Mouse (Mus musculus): ENCODE measurements around the gene Csrnp2. TPM values are rescaled to one million over a fixed set of nuclear protein-coding genes. Genes with fewer than 3 reads are reported as not detected.
"Not testable (repeated sequence)": the region's sequence is repeated elsewhere in the genome, so short reads cannot be mapped to it uniquely, and the experiment has no call there.

The Csrnp2 gene
- polyA plus RNA-seq (2015; fragmentation: Nextera tagmentation; extraction: Ambion mirVana), result 0.84 and 0.98 TPM in 2 replicates

GRCm38 (mm10) chr15:100495102-100495501 is at the start of gene Csrnp2:
Gene Csrnp2, minus strand, starts transcription at chr15:100495488.
- ATAC-seq (ENCODE audit: low read depth), result peak; percentile 94
- WGBS (ENCODE audit: insufficient replicate concordance), result under 1% methylated on average over 35 of the region's 40 CpGs

GRCm38 (mm10) chr15:100543651-100544030 is 48.4 kb upstream of the Csrnp2 start:
- ATAC-seq (ENCODE audit: low read depth); H3K9me3 ChIP-seq (replicated peaks; ENCODE audit: control insufficient read depth, low read length); H3K36me3 ChIP-seq (ENCODE audit: control insufficient read depth, insufficient read depth); H3K4me3 ChIP-seq (ENCODE audit: low read depth, low read length); H3K27me3 ChIP-seq (ENCODE audit: control insufficient read depth, insufficient read depth, low read depth, low read length); H3K27ac ChIP-seq (ENCODE audit: low read length); H3K4me1 ChIP-seq (ENCODE audit: control insufficient read depth, low read depth, low read length); H3K4me2 ChIP-seq (ENCODE audit: low read depth, low read length); H3K9ac ChIP-seq (ENCODE audit: low read depth, low read length): not testable (repeated sequence)
- WGBS (ENCODE audit: insufficient replicate concordance), result 80% methylated on average over 14 of the region's 14 CpGs

More at GRCm38 (mm10) chr15:100495102-100495501, at the start of gene Csrnp2:
- peaks cover 9% of the 10 kb centered on the region for H3K27me3 ChIP-seq (ENCODE audit: control insufficient read depth, insufficient read depth, low read depth, low read length)
- H3K9me3 ChIP-seq (replicated peaks; ENCODE audit: control insufficient read depth, low read length), result no peaks in the 10 kb centered on the region
- H3K36me3 ChIP-seq (ENCODE audit: control insufficient read depth, insufficient read depth), result no peaks in the 10 kb centered on the region
- H3K4me3 ChIP-seq (ENCODE audit: low read depth, low read length), result peak within 1 kb of the TSS; percentile 74
- H3K9ac ChIP-seq (ENCODE audit: low read depth, low read length), result peak within 1 kb of the TSS; percentile 81
- H3K27ac ChIP-seq (ENCODE audit: low read length), result no peak within 1 kb of the TSS
- peak within 1 kb of the TSS; percentile 99 for H3K4me2 ChIP-seq (ENCODE audit: low read depth, low read length)
- peaks cover 4% of the 10 kb centered on the region for H3K4me1 ChIP-seq (ENCODE audit: control insufficient read depth, low read depth, low read length)

- H3K27ac ChIP-seq (ENCODE audit: low read length); H3K4me1 ChIP-seq (ENCODE audit: control insufficient read depth, low read depth, low read length); H3K27me3 ChIP-seq (ENCODE audit: control insufficient read depth, insufficient read depth, low read depth, low read length); H3K9ac ChIP-seq (ENCODE audit: low read depth, low read length); H3K4me3 ChIP-seq (ENCODE audit: low read depth, low read length); H3K4me2 ChIP-seq (ENCODE audit: low read depth, low read length); ATAC-seq (ENCODE audit: low read depth); H3K9me3 ChIP-seq (replicated peaks; ENCODE audit: control insufficient read depth, low read length); H3K36me3 ChIP-seq (ENCODE audit: control insufficient read depth, insufficient read depth): not testable (repeated sequence)
- WGBS (ENCODE audit: insufficient replicate concordance), result 76% methylated on average over 25 of the region's 28 CpGs
These were observed 47.8 kb upstream of the Csrnp2 start for GRCm38 (mm10) chr15:100542876-100543650.

- Histone ChIP-seq H3K9ac (ENCODE audit: low read depth, low read length) (no peak overlapping the region), H3K36me3 (ENCODE audit: control insufficient read depth, insufficient read depth) (no peaks in the 10 kb centered on the region), H3K27ac (ENCODE audit: low read length) (no peak overlapping the region), H3K4me3 (ENCODE audit: low read depth, low read length) (no peak overlapping the region), H3K9me3 (replicated peaks; ENCODE audit: control insufficient read depth, low read length) (no peaks in the 10 kb centered on the region), H3K4me2 (ENCODE audit: low read depth, low read length) (no peak overlapping the region), H3K4me1 (ENCODE audit: control insufficient read depth, low read depth, low read length) (no peaks in the 10 kb centered on the region), H3K27me3 (ENCODE audit: control insufficient read depth, insufficient read depth, low read depth, low read length) (no peaks in the 10 kb centered on the region)
- no peak for ATAC-seq (ENCODE audit: low read depth)
- 65% methylated on average over 4 of the region's 4 CpGs for WGBS (ENCODE audit: insufficient replicate concordance)
These were observed 46.1 kb upstream of the Csrnp2 start for GRCm38 (mm10) chr15:100541426-100541825.

GRCm38 (mm10) chr15:100541001-100541400 is 45.7 kb upstream of the Csrnp2 start:
- not testable (repeated sequence) for H3K36me3 ChIP-seq (ENCODE audit: control insufficient read depth, insufficient read depth); H3K27ac ChIP-seq (ENCODE audit: low read length); H3K27me3 ChIP-seq (ENCODE audit: control insufficient read depth, insufficient read depth, low read depth, low read length); ATAC-seq (ENCODE audit: low read depth); H3K9ac ChIP-seq (ENCODE audit: low read depth, low read length); H3K4me3 ChIP-seq (ENCODE audit: low read depth, low read length); H3K4me2 ChIP-seq (ENCODE audit: low read depth, low read length); H3K4me1 ChIP-seq (ENCODE audit: control insufficient read depth, low read depth, low read length); H3K9me3 ChIP-seq (replicated peaks; ENCODE audit: control insufficient read depth, low read length)
- WGBS (ENCODE audit: insufficient replicate concordance), result 43% methylated on average over 1 of the region's 1 CpGs

GRCm38 (mm10) chr15:100539411-100539810 is 44.1 kb upstream of the Csrnp2 start:
- no peak for ATAC-seq (ENCODE audit: low read depth)
- H3K36me3 ChIP-seq (ENCODE audit: control insufficient read depth, insufficient read depth), result no peaks in the 10 kb centered on the region
- H3K27me3 ChIP-seq (ENCODE audit: control insufficient read depth, insufficient read depth, low read depth, low read length), result no peaks in the 10 kb centered on the region
- H3K4me1 ChIP-seq (ENCODE audit: control insufficient read depth, low read depth, low read length), result no peaks in the 10 kb centered on the region
- H3K9me3 ChIP-seq (replicated peaks; ENCODE audit: control insufficient read depth, low read length), result no peaks in the 10 kb centered on the region
- 64% methylated on average over 9 of the region's 9 CpGs for WGBS (ENCODE audit: insufficient replicate concordance)
- H3K27ac ChIP-seq (ENCODE audit: low read length), result no peak overlapping the region
- H3K4me3 ChIP-seq (ENCODE audit: low read depth, low read length), result no peak overlapping the region
- H3K4me2 ChIP-seq (ENCODE audit: low read depth, low read length), result no peak overlapping the region
- H3K9ac ChIP-seq (ENCODE audit: low read depth, low read length), result no peak overlapping the region

- Histone ChIP-seq H3K27ac (ENCODE audit: low read length) (no peak overlapping the region), H3K4me1 (ENCODE audit: control insufficient read depth, low read depth, low read length) (no peaks in the 10 kb centered on the region), H3K4me3 (ENCODE audit: low read depth, low read length) (no peak overlapping the region), H3K4me2 (ENCODE audit: low read depth, low read length) (no peak overlapping the region), H3K9ac (ENCODE audit: low read depth, low read length) (no peak overlapping the region), H3K9me3 (replicated peaks; ENCODE audit: control insufficient read depth, low read length) (no peaks in the 10 kb centered on the region), H3K27me3 (ENCODE audit: control insufficient read depth, insufficient read depth, low read depth, low read length) (no peaks in the 10 kb centered on the region), H3K36me3 (ENCODE audit: control insufficient read depth, insufficient read depth) (no peaks in the 10 kb centered on the region)
- 71% methylated on average over 6 of the region's 6 CpGs for WGBS (ENCODE audit: insufficient replicate concordance)
- ATAC-seq (ENCODE audit: low read depth), result no peak
These were observed 42.6 kb upstream of the Csrnp2 start for GRCm38 (mm10) chr15:100537913-100538312.

- no peak for ATAC-seq (ENCODE audit: low read depth)
- Histone ChIP-seq H3K36me3 (ENCODE audit: control insufficient read depth, insufficient read depth) (no peaks in the 10 kb centered on the region), H3K9me3 (replicated peaks; ENCODE audit: control insufficient read depth, low read length) (no peaks in the 10 kb centered on the region), H3K4me2 (ENCODE audit: low read depth, low read length) (no peak overlapping the region), H3K4me3 (ENCODE audit: low read depth, low read length) (no peak overlapping the region), H3K9ac (ENCODE audit: low read depth, low read length) (no peak overlapping the region), H3K4me1 (ENCODE audit: control insufficient read depth, low read depth, low read length) (no peaks in the 10 kb centered on the region), H3K27me3 (ENCODE audit: control insufficient read depth, insufficient read depth, low read depth, low read length) (no peaks in the 10 kb centered on the region), H3K27ac (ENCODE audit: low read length) (no peak overlapping the region)
- 36% methylated on average over 5 of the region's 5 CpGs for WGBS (ENCODE audit: insufficient replicate concordance)
These were observed 32.6 kb upstream of the Csrnp2 start for GRCm38 (mm10) chr15:100527900-100528299.

GRCm38 (mm10) chr15:100525405-100525804 is 30.1 kb upstream of the Csrnp2 start:
- H3K4me2 ChIP-seq (ENCODE audit: low read depth, low read length), result no peak overlapping the region
- no peaks in the 10 kb centered on the region for H3K9me3 ChIP-seq (replicated peaks; ENCODE audit: control insufficient read depth, low read length)
- 85% methylated on average over 14 of the region's 14 CpGs for WGBS (ENCODE audit: insufficient replicate concordance)
- no peak for ATAC-seq (ENCODE audit: low read depth)
- no peak overlapping the region for H3K4me3 ChIP-seq (ENCODE audit: low read depth, low read length)
- H3K9ac ChIP-seq (ENCODE audit: low read depth, low read length), result no peak overlapping the region
- H3K27me3 ChIP-seq (ENCODE audit: control insufficient read depth, insufficient read depth, low read depth, low read length), result no peaks in the 10 kb centered on the region
- no peak overlapping the region for H3K27ac ChIP-seq (ENCODE audit: low read length)
- no peaks in the 10 kb centered on the region for H3K36me3 ChIP-seq (ENCODE audit: control insufficient read depth, insufficient read depth)
- no peaks in the 10 kb centered on the region for H3K4me1 ChIP-seq (ENCODE audit: control insufficient read depth, low read depth, low read length)
